Mouse (Mus musculus) hindbrain, embryonic 10.5 days (tissue): ENCODE data around the gene Tubg1. TPM values are rescaled to one million over a fixed set of nuclear protein-coding genes. Genes with fewer than 3 reads are reported as not detected.
A peak's percentile ranks its signal among the peaks of the same experiment; 100 is the strongest.

ENCODE experiments used
- DNase-seq: peaks from one replicate; pipeline ENCODE4 v3.0.0-alpha.2; 2017; ENCODE audit warnings: low spot score
- H3K27ac ChIP-seq: fragments of 300-500 bp; sonication (generic); 2 replicates; pipeline ENCODE4 v1.5.1; 2016; ENCODE audit warnings: mild to moderate bottlenecking, moderate library complexity
- H3K27me3 ChIP-seq: fragments of 300-500 bp; sonication (generic); 2 replicates; pipeline ENCODE4 v1.6.1; 2016; ENCODE audit warnings: mild to moderate bottlenecking; ENCODE audit not compliant: poor library complexity, insufficient read depth, severe bottlenecking
- H3K36me3 ChIP-seq: fragments of 300-500 bp; sonication (generic); 2 replicates; pipeline ENCODE4 v1.6.1; 2016; ENCODE audit warnings: mild to moderate bottlenecking, moderate library complexity
- H3K4me1 ChIP-seq: fragments of 300-500 bp; sonication (generic); replicated peaks from 2 replicates; pipeline ENCODE4 v1.6.1; 2016; ENCODE audit warnings: mild to moderate bottlenecking
- H3K4me3 ChIP-seq: fragments of 300-500 bp; sonication (generic); 2 replicates; pipeline ENCODE4 v1.5.1; 2016; ENCODE audit warnings: mild to moderate bottlenecking, moderate library complexity
- H3K9me3 ChIP-seq: fragments of 300-500 bp; sonication (generic); 2 replicates; pipeline ENCODE4 v1.6.1; 2016; ENCODE audit warnings: mild to moderate bottlenecking, moderate library complexity
- WGBS: fragments of 180-500 bp; shearing (Covaris S2); methylation state at CpG from one replicate; pipeline ENCODE4 v1.1.7; 2016; 5-methylcytosine and 5-hydroxymethylcytosine counted together
- polyA plus RNA-seq: library from polyadenylated mRNA; unstranded; fragments of >200 nt; fragmentation: Nextera tagmentation; extraction: Ambion mirVana; gene quantifications from 2 replicates; pipeline ENCODE4 v1.2.1, GENCODE M21; 2016

Tubg1 gene
- polyA plus RNA-seq, 1 experiment from 2014 or later, result 141 TPM

DNA sequence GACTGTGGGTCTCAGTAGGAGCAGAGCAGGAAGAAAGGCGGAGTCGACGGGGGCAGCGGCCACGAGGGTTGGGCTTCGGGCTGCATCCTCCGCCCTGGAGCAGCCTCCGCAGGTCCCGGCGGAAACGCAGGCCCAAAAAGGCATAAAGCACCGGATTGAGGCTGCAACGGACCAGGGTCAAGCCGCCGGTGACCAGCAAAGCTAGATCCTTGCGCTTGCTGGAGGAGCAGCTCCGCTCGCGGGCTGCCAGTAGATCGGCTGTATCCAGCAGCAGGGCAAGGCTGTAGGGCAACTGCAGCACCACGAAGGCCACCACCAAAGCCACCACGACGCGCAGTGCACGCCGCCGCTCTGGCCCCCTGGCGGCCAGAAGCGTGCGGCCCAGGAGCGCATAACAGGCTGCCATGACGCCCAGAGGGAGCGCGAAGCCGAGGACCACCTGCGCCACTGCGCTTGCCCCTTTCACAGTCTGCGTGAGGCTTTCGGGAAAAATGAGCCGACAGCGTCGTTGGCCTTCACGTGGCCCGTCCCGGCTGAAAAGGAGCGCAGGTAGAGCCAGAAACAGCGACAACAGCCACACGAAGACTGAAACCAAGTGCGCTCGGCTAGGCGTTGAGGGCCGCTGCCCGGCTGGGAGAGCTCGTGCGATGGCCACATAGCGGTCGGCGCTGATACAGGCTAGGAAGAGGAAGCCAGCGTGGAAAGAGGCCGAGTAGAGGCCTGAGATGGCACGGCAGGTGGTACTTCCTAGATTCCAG is 54.1 kb downstream of the Tubg1 start:
- peaks cover 93% of the 10 kb centered on the region for H3K4me1 ChIP-seq
- peak overlapping the region; percentile 79 for H3K27ac ChIP-seq
- no peaks in the 10 kb centered on the region for H3K36me3 ChIP-seq
- H3K4me3 ChIP-seq, result peak overlapping the region; percentile 46
- no peaks in the 10 kb centered on the region for H3K9me3 ChIP-seq
- WGBS, result 2% methylated on average over 61 of the region's 61 CpGs
- peaks cover 89% of the 10 kb centered on the region for H3K27me3 ChIP-seq
- DNase-seq, result peak; percentile 88

- H3K4me1 ChIP-seq, result peaks cover 87% of the 10 kb centered on the region
- WGBS, result 32% methylated on average over 9 of the region's 9 CpGs
- H3K27ac ChIP-seq, result peak overlapping the region; percentile 79
- no peaks in the 10 kb centered on the region for H3K36me3 ChIP-seq
- no peak for DNase-seq
- H3K27me3 ChIP-seq, result peaks cover 89% of the 10 kb centered on the region
- no peaks in the 10 kb centered on the region for H3K9me3 ChIP-seq
- H3K4me3 ChIP-seq, result peak overlapping the region; percentile 46
Observed at GRCm38 (mm10) chr11:101174389-101174745, 54.6 kb downstream of the Tubg1 start.

- WGBS, result 24% methylated on average over 14 of the region's 14 CpGs
- no peaks in the 10 kb centered on the region for H3K36me3 ChIP-seq
- peaks cover 80% of the 10 kb centered on the region for H3K4me1 ChIP-seq
- no peak for DNase-seq
- peak within 1 kb of the TSS; percentile 79 for H3K27ac ChIP-seq
- peak within 1 kb of the TSS; percentile 46 for H3K4me3 ChIP-seq
- H3K27me3 ChIP-seq, result peaks cover 87% of the 10 kb centered on the region
- no peaks in the 10 kb centered on the region for H3K9me3 ChIP-seq
Observed at GRCm38 (mm10) chr11:101174851-101175628, 55.3 kb downstream of the Tubg1 start, which contains the start of gene Ccr10. Ccr10 (minus strand) TSS chr11:101175443.

DNA sequence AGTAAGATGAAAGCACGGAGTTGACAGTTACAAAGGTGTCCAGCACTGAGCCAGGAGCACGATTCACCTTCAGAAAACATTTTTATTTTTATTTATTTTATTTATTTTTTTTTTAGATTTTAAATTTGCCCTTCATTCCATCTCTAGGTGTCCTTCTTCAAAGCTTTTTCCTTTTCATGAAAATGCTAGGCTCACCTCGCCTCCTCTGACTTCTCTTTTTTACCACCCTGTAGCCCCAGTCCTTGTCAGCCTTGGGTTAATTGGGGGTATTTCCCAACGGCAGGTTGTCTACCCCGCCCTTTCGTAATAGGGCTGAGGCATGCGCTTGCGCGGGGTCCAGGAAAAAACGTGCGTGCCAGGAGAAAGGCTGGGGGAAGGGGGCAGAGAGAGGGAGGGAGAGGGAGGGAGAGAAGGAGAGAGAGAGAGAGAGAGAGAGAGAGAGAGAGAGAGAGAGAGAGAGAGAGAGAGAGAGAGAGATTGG is 55.9 kb downstream of the Tubg1 start:
- WGBS, result 12% methylated on average over 11 of the region's 11 CpGs
- Histone ChIP-seq H3K9me3 (no peaks in the 10 kb centered on the region), H3K4me1 (peaks cover 74% of the 10 kb centered on the region), H3K27me3 (peaks cover 87% of the 10 kb centered on the region), H3K4me3 (peak overlapping the region; percentile 45), H3K27ac (no peak overlapping the region), H3K36me3 (no peaks in the 10 kb centered on the region)
- DNase-seq, result no peak

Other genes with a start within 250 kb of the Tubg1 start
- 21.1 and 31.5 TPM in 2 replicates for gene Stat3, start 180.4 kb upstream of the Tubg1 start, polyA plus RNA-seq
- gene Cavin1, start 149.1 kb upstream of the Tubg1 start, polyA plus RNA-seq, result 18.2 and 21.4 TPM in 2 replicates
- gene Atp6v0a1, start 110.5 kb upstream of the Tubg1 start, polyA plus RNA-seq, result 36.2 and 48.1 TPM in 2 replicates
- 11.2 and 12.9 TPM in 2 replicates for gene Naglu, start 49.9 kb upstream of the Tubg1 start, polyA plus RNA-seq
- 0.14 TPM in 1 of 2 replicates, not detected in the other for gene Hsd17b1, start 41.5 kb upstream of the Tubg1 start, polyA plus RNA-seq
- gene Coasy, start 37.4 kb upstream of the Tubg1 start, polyA plus RNA-seq, result 53.1 and 59.6 TPM in 2 replicates
- gene Mlx, start 32.7 kb upstream of the Tubg1 start, polyA plus RNA-seq, result 44.7 and 49.7 TPM in 2 replicates
- 59.7 and 72.5 TPM in 2 replicates for gene Psmc3ip, start 24.5 kb upstream of the Tubg1 start, polyA plus RNA-seq
- 17.8 and 21.2 TPM in 2 replicates for gene Retreg3, start within 50 bp of the Tubg1 start, polyA plus RNA-seq
- gene Tubg2, start 36.0 kb downstream of the Tubg1 start, polyA plus RNA-seq, result 2.8 and 4.8 TPM in 2 replicates
- 0.29 and 0.71 TPM in 2 replicates for gene Cntnap1, start 50.6 kb downstream of the Tubg1 start, polyA plus RNA-seq
- 5.8 and 11.8 TPM in 2 replicates for gene Plekhh3, start 51.4 kb downstream of the Tubg1 start, polyA plus RNA-seq
- gene Ccr10, start 55.5 kb downstream of the Tubg1 start, polyA plus RNA-seq, result 0.15 and 0.20 TPM in 2 replicates
- gene Ezh1, start 106.5 kb downstream of the Tubg1 start, polyA plus RNA-seq, result 13.1 TPM in 2 replicates
- gene Ramp2, start 126.1 kb downstream of the Tubg1 start, polyA plus RNA-seq, result 63.9 and 72.3 TPM in 2 replicates
- gene Vps25, start 133.8 kb downstream of the Tubg1 start, polyA plus RNA-seq, result 135 TPM in 2 replicates
- gene Wnk4, start 140.6 kb downstream of the Tubg1 start, polyA plus RNA-seq, result 6.7 and 7.6 TPM in 2 replicates
- 0.95 and 1.9 TPM in 2 replicates for gene Cntd1, start 159.1 kb downstream of the Tubg1 start, polyA plus RNA-seq
- gene Coa3, start 159.2 kb downstream of the Tubg1 start, polyA plus RNA-seq, result 227 and 244 TPM in 2 replicates
- 153 and 166 TPM in 2 replicates for gene Becn1, start 182.3 kb downstream of the Tubg1 start, polyA plus RNA-seq
- gene Psme3, start 196.3 kb downstream of the Tubg1 start, polyA plus RNA-seq, result 166 and 190 TPM in 2 replicates
- gene Aoc2, start 205.1 kb downstream of the Tubg1 start, polyA plus RNA-seq, result 1.5 and 2.1 TPM in 2 replicates
- 0.06 TPM in 1 of 2 replicates, not detected in the other for gene Aoc3, start 210.7 kb downstream of the Tubg1 start, polyA plus RNA-seq
- gene G6pc, start 247.6 kb downstream of the Tubg1 start, polyA plus RNA-seq, result not detected in 2 replicates